Mouse (Mus musculus): Measurements from ENCODE around the gene Iqcg. TPM values are rescaled to one million over a fixed set of nuclear protein-coding genes. Genes with fewer than 3 reads are reported as not detected.

Iqcg gene
- 1.2 and 2.8 TPM in 2 replicates for polyA plus RNA-seq (2014; fragmentation: Nextera tagmentation; extraction: Ambion mirVana)

GRCm38 (mm10) chr16:33056095-33056785 is at the start of gene Iqcg, which contains the start of gene Rpl35a:
Iqcg (minus strand) TSS chr16:33056218.
Rpl35a (plus strand) TSS chr16:33056453.
- under 1% methylated on average over 47 of the region's 47 CpGs for WGBS
- H3K4me2 ChIP-seq (ENCODE audit: low read length), result peak within 1 kb of the TSS; percentile 79
- peak within 1 kb of the TSS; percentile 96 for H3K9ac ChIP-seq (ENCODE audit: low read length)
- DNase-seq (ENCODE audit: low spot score) (peak; percentile 97), ATAC-seq (replicated peaks; ENCODE audit: low FRiP score, low TSS enrichment, low read depth) (peak; percentile 90)
- H3K27me3 ChIP-seq (replicated peaks; ENCODE audit: control insufficient read depth, insufficient read depth, low read length), result no peaks in the 10 kb centered on the region
- peak within 1 kb of the TSS; percentile 95 for H3K4me3 ChIP-seq (ENCODE audit: low read depth, low read length)
- no peaks in the 10 kb centered on the region for H3K9me3 ChIP-seq (ENCODE audit: control insufficient read depth, low read length)
- H3K27ac ChIP-seq (ENCODE audit: low read depth), result peak within 1 kb of the TSS; percentile 87
- H3K36me3 ChIP-seq (ENCODE audit: control insufficient read depth, insufficient read depth, low read length), result peaks cover 33% of the 10 kb centered on the region
- peaks cover 12% of the 10 kb centered on the region; the same call in 1 of the 2 replicates for H3K4me1 ChIP-seq (replicated peaks; ENCODE audit: control insufficient read depth, insufficient read depth, low read length)

- Histone ChIP-seq H3K4me2 (ENCODE audit: low read length) (no peak overlapping the region), H3K36me3 (ENCODE audit: control insufficient read depth, insufficient read depth, low read length) (0 out of 2 replicates have a peak, but pooled peaks cover 13% of the 10 kb centered on the region), H3K27me3 (replicated peaks; ENCODE audit: control insufficient read depth, insufficient read depth, low read length) (no peaks in the 10 kb centered on the region), H3K4me1 (replicated peaks; ENCODE audit: control insufficient read depth, insufficient read depth, low read length) (no peaks in the 10 kb centered on the region), H3K27ac (ENCODE audit: low read depth) (no peak overlapping the region), H3K4me3 (ENCODE audit: low read depth, low read length) (no peak overlapping the region), H3K9me3 (ENCODE audit: control insufficient read depth, low read length) (no peaks in the 10 kb centered on the region), H3K9ac (ENCODE audit: low read length) (no peak overlapping the region)
- DNase-seq (ENCODE audit: low spot score) (no peak), ATAC-seq (replicated peaks; ENCODE audit: low FRiP score, low TSS enrichment, low read depth) (no peak)
- 70% methylated on average over 8 of the region's 8 CpGs for WGBS
These were observed 29.6 kb upstream of the Iqcg start for GRCm38 (mm10) chr16:33085666-33086065.

- DNase-seq (ENCODE audit: low spot score) (no peak), ATAC-seq (replicated peaks; ENCODE audit: low FRiP score, low TSS enrichment, low read depth) (no peak)
- H3K36me3 ChIP-seq (ENCODE audit: control insufficient read depth, insufficient read depth, low read length), result 0 out of 2 replicates have a peak, but pooled peaks cover 8% of the 10 kb centered on the region
- no peak overlapping the region for H3K4me3 ChIP-seq (ENCODE audit: low read depth, low read length)
- H3K4me2 ChIP-seq (ENCODE audit: low read length), result no peak overlapping the region
- H3K4me1 ChIP-seq (replicated peaks; ENCODE audit: control insufficient read depth, insufficient read depth, low read length), result no peaks in the 10 kb centered on the region
- no peaks in the 10 kb centered on the region for H3K9me3 ChIP-seq (ENCODE audit: control insufficient read depth, low read length)
- no peak overlapping the region for H3K9ac ChIP-seq (ENCODE audit: low read length)
- H3K27me3 ChIP-seq (replicated peaks; ENCODE audit: control insufficient read depth, insufficient read depth, low read length), result no peaks in the 10 kb centered on the region
- H3K27ac ChIP-seq (ENCODE audit: low read depth), result no peak overlapping the region
- 86% methylated on average over 2 of the region's 2 CpGs for WGBS
These were observed 28.0 kb upstream of the Iqcg start for GRCm38 (mm10) chr16:33083996-33084395.

- no peak for ATAC-seq (replicated peaks; ENCODE audit: low FRiP score, low TSS enrichment, low read depth)
- no peak overlapping the region for H3K27ac ChIP-seq (ENCODE audit: low read depth)
- DNase-seq (ENCODE audit: low spot score), result no peak
- H3K36me3 ChIP-seq (ENCODE audit: control insufficient read depth, insufficient read depth, low read length), result 0 out of 2 replicates have a peak, but pooled peaks cover 8% of the 10 kb centered on the region
- H3K4me2 ChIP-seq (ENCODE audit: low read length), result no peak overlapping the region
- H3K4me1 ChIP-seq (replicated peaks; ENCODE audit: control insufficient read depth, insufficient read depth, low read length), result no peaks in the 10 kb centered on the region
- H3K4me3 ChIP-seq (ENCODE audit: low read depth, low read length), result no peak overlapping the region
- no peaks in the 10 kb centered on the region for H3K9me3 ChIP-seq (ENCODE audit: control insufficient read depth, low read length)
- H3K9ac ChIP-seq (ENCODE audit: low read length), result no peak overlapping the region
- 87% methylated on average over 6 of the region's 6 CpGs for WGBS
- no peaks in the 10 kb centered on the region for H3K27me3 ChIP-seq (replicated peaks; ENCODE audit: control insufficient read depth, insufficient read depth, low read length)
These were observed 26.9 kb upstream of the Iqcg start for GRCm38 (mm10) chr16:33082951-33083350.

- WGBS, result 90% methylated on average over 7 of the region's 7 CpGs
- H3K36me3 ChIP-seq (ENCODE audit: control insufficient read depth, insufficient read depth, low read length), result 0 out of 2 replicates have a peak, but pooled peaks cover 8% of the 10 kb centered on the region
These were observed 24.0 kb upstream of the Iqcg start for GRCm38 (mm10) chr16:33080063-33080462.

DNA sequence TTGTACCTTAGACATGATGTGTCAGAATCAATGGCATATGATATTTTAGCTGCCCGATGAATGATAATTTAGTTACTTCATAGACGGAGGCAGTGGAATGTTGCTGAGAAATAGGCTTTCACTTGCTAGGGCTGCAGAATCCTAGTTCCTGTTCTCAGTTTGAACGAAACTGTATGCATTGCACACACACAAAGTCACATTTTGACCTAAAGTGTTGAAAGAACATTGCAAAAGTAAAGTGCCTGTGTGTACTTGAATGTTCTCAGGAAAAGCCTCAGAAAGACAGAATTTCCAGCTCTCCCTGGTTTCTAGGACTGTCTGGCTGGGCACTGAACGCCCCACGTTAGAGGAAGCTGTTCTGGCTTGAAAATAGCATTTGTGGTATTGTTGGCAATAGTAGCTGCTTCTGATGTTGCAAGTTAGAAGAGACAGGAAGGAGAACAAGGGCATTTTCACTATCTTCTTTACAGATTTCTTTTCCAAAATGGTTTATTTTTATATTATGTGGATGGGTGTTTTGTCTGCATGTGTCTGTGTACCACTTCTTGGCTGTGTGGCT is 21.1 kb upstream of the Iqcg start:
- WGBS, result 91% methylated on average over 5 of the region's 5 CpGs

More at GRCm38 (mm10) chr16:33080063-33080462, 24.0 kb upstream of the Iqcg start:
- Histone ChIP-seq H3K4me3 (ENCODE audit: low read depth, low read length) (no peak overlapping the region), H3K4me2 (ENCODE audit: low read length) (no peak overlapping the region), H3K4me1 (replicated peaks; ENCODE audit: control insufficient read depth, insufficient read depth, low read length) (no peaks in the 10 kb centered on the region), H3K27me3 (replicated peaks; ENCODE audit: control insufficient read depth, insufficient read depth, low read length) (no peaks in the 10 kb centered on the region), H3K9me3 (ENCODE audit: control insufficient read depth, low read length) (no peaks in the 10 kb centered on the region), H3K9ac (ENCODE audit: low read length) (no peak overlapping the region), H3K27ac (ENCODE audit: low read depth) (no peak overlapping the region)
- no peak for ATAC-seq (replicated peaks; ENCODE audit: low FRiP score, low TSS enrichment, low read depth)
- DNase-seq (ENCODE audit: low spot score), result no peak

GRCm38 (mm10) chr16:33076078-33076477 is 20.1 kb upstream of the Iqcg start:
- no peak overlapping the region for H3K9ac ChIP-seq (ENCODE audit: low read length)
- no peak overlapping the region for H3K4me3 ChIP-seq (ENCODE audit: low read depth, low read length)
- H3K27me3 ChIP-seq (replicated peaks; ENCODE audit: control insufficient read depth, insufficient read depth, low read length), result no peaks in the 10 kb centered on the region
- no peak for DNase-seq (ENCODE audit: low spot score)
- H3K36me3 ChIP-seq (ENCODE audit: control insufficient read depth, insufficient read depth, low read length), result 0 out of 2 replicates have a peak, but pooled peaks cover under 1% of the 10 kb centered on the region
- WGBS, result 55% methylated on average over 6 of the region's 6 CpGs
- H3K4me2 ChIP-seq (ENCODE audit: low read length), result no peak overlapping the region
- ATAC-seq (replicated peaks; ENCODE audit: low FRiP score, low TSS enrichment, low read depth), result no peak
- H3K4me1 ChIP-seq (replicated peaks; ENCODE audit: control insufficient read depth, insufficient read depth, low read length), result no peaks in the 10 kb centered on the region
- H3K27ac ChIP-seq (ENCODE audit: low read depth), result no peak overlapping the region
- H3K9me3 ChIP-seq (ENCODE audit: control insufficient read depth, low read length), result no peaks in the 10 kb centered on the region

More for the DNA sequence above, 21.1 kb upstream of the Iqcg start:
- DNase-seq (ENCODE audit: low spot score), result no peak
- Histone ChIP-seq H3K4me2 (ENCODE audit: low read length) (no peak overlapping the region), H3K9ac (ENCODE audit: low read length) (no peak overlapping the region), H3K36me3 (ENCODE audit: control insufficient read depth, insufficient read depth, low read length) (0 out of 2 replicates have a peak, but pooled peaks cover 5% of the 10 kb centered on the region), H3K9me3 (ENCODE audit: control insufficient read depth, low read length) (no peaks in the 10 kb centered on the region), H3K27ac (ENCODE audit: low read depth) (no peak overlapping the region), H3K4me1 (replicated peaks; ENCODE audit: control insufficient read depth, insufficient read depth, low read length) (no peaks in the 10 kb centered on the region), H3K4me3 (ENCODE audit: low read depth, low read length) (no peak overlapping the region), H3K27me3 (replicated peaks; ENCODE audit: control insufficient read depth, insufficient read depth, low read length) (no peaks in the 10 kb centered on the region)
- no peak for ATAC-seq (replicated peaks; ENCODE audit: low FRiP score, low TSS enrichment, low read depth)

DNA sequence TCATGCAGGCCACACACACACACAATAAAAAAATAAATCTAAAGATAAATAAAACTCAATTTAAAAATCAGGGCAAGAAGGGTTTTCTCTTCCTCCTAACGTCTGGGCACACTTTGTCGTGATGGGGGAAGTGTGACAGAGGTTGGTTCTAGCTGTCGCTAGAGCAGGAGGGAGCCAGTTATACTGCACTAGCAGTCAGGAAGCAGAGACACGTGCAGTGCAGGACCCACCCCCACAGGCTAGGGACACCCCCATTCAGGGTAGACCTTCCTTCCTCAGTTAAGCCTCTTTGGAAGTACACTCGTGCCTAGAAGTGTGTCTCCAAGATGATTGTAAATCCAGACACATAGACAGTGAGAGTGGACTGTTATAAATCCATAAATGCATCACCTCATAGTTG is 18.9 kb upstream of the Iqcg start:
- H3K4me2 ChIP-seq (ENCODE audit: low read length), result no peak overlapping the region
- no peak overlapping the region for H3K9ac ChIP-seq (ENCODE audit: low read length)
- peaks cover under 1% of the 10 kb centered on the region; the same call in 1 of the 2 replicates for H3K36me3 ChIP-seq (ENCODE audit: control insufficient read depth, insufficient read depth, low read length)
- 82% methylated on average over 5 of the region's 5 CpGs for WGBS
- H3K27me3 ChIP-seq (replicated peaks; ENCODE audit: control insufficient read depth, insufficient read depth, low read length), result no peaks in the 10 kb centered on the region
- no peak for ATAC-seq (replicated peaks; ENCODE audit: low FRiP score, low TSS enrichment, low read depth)
- no peaks in the 10 kb centered on the region for H3K4me1 ChIP-seq (replicated peaks; ENCODE audit: control insufficient read depth, insufficient read depth, low read length)
- H3K4me3 ChIP-seq (ENCODE audit: low read depth, low read length), result no peak overlapping the region
- DNase-seq (ENCODE audit: low spot score), result no peak
- H3K9me3 ChIP-seq (ENCODE audit: control insufficient read depth, low read length), result no peaks in the 10 kb centered on the region
- no peak overlapping the region for H3K27ac ChIP-seq (ENCODE audit: low read depth)
